Mouse (Mus musculus) hindbrain, embryonic 15.5 days (tissue): ENCODE results near the gene Adamts20. TPM values are rescaled to one million over a fixed set of nuclear protein-coding genes. Genes with fewer than 3 reads are reported as not detected.
"Not testable (repeated sequence)": the region's sequence is repeated elsewhere in the genome, so short reads cannot be mapped to it uniquely, and the experiment has no call there.

Experiments used
- ATAC-seq: fragments of 200-750 bp; cut with Nextera tagmentation; 2 replicates; pipeline ENCODE4 v1.8.0; 2017; ENCODE audit warnings: low read depth, moderate number of reproducible peaks, moderate TSS enrichment; ENCODE audit not compliant: low FRiP score
- H3K27ac ChIP-seq: fragments of 300-500 bp; sonication (generic); replicated peaks from 2 replicates; pipeline ENCODE4 v1.5.1; 2015; ENCODE audit warnings: mild to moderate bottlenecking, inconsistent platforms
- H3K27me3 ChIP-seq: fragments of 300-500 bp; sonication (generic); 2 replicates; pipeline ENCODE4 v1.6.1; 2015; ENCODE audit warnings: control low read depth, inconsistent platforms
- H3K36me3 ChIP-seq: fragments of 300-500 bp; sonication (generic); 2 replicates; pipeline ENCODE4 v1.6.1; 2015; ENCODE audit warnings: control low read depth, inconsistent platforms
- H3K4me1 ChIP-seq: fragments of 300-500 bp; sonication (generic); replicated peaks from 2 replicates; pipeline ENCODE4 v1.6.1; 2015; ENCODE audit warnings: control low read depth, inconsistent platforms
- H3K4me2 ChIP-seq: fragments of 300-500 bp; sonication (generic); 2 replicates; pipeline ENCODE4 v1.6.1; 2015; ENCODE audit warnings: moderate library complexity, mild to moderate bottlenecking, inconsistent platforms
- H3K4me3 ChIP-seq: fragments of 300-500 bp; sonication (generic); 2 replicates; pipeline ENCODE4 v1.5.1; 2015; ENCODE audit warnings: mild to moderate bottlenecking, inconsistent platforms
- H3K9ac ChIP-seq: fragments of 300-500 bp; sonication (generic); 2 replicates; pipeline ENCODE4 v1.6.1; 2015; ENCODE audit warnings: inconsistent platforms
- H3K9me3 ChIP-seq: fragments of 300-500 bp; sonication (generic); 2 replicates; pipeline ENCODE4 v1.6.1; 2016; ENCODE audit warnings: control low read depth, inconsistent platforms
- WGBS: fragments of 180-500 bp; shearing (Covaris S2); methylation state at CpG from one replicate; pipeline ENCODE4 v1.1.7; 2015; 5-methylcytosine and 5-hydroxymethylcytosine counted together
- polyA plus RNA-seq: library from polyadenylated mRNA; unstranded; fragments of >200 nt; fragmentation: Nextera tagmentation; extraction: Ambion mirVana; gene quantifications from 2 replicates; pipeline ENCODE4 v1.2.1, GENCODE M21; 2015

Gene Adamts20
- polyA plus RNA-seq, 1 experiment from 2014 or later, result 4.4 TPM

GRCm38 (mm10) chr15:94404071-94404545, 61.1 kb downstream of the Adamts20 start:
- H3K9me3 ChIP-seq, result no peaks in the 10 kb centered on the region
- 0% methylated on average over 43 of the region's 65 CpGs for whole genome bisulfite sequencing
- H3K4me3 ChIP-seq, result peak overlapping the region; percentile 92
- ATAC-seq, result peak; percentile 95
- H3K4me2 ChIP-seq, result peak overlapping the region; percentile 99
- peak overlapping the region; percentile 79 for H3K9ac ChIP-seq
- peaks cover 11% of the 10 kb centered on the region for H3K4me1 ChIP-seq
- 0 out of 2 replicates have a peak, but pooled peaks cover 3% of the 10 kb centered on the region for H3K27me3 ChIP-seq
- H3K36me3 ChIP-seq, result no peaks in the 10 kb centered on the region
- peak overlapping the region; percentile 74 for H3K27ac ChIP-seq

- WGBS, result 2% methylated on average over 34 of the region's 34 CpGs
- peaks cover 11% of the 10 kb centered on the region for H3K4me1 ChIP-seq
- peak; percentile 54 for ATAC-seq
- H3K27ac ChIP-seq, result peak overlapping the region; percentile 74
- 0 out of 2 replicates have a peak, but pooled peaks cover 3% of the 10 kb centered on the region for H3K27me3 ChIP-seq
- H3K36me3 ChIP-seq, result no peaks in the 10 kb centered on the region
- H3K4me2 ChIP-seq, result peak overlapping the region; percentile 99
- peak overlapping the region; percentile 92 for H3K4me3 ChIP-seq
- peak overlapping the region; percentile 79 for H3K9ac ChIP-seq
- no peaks in the 10 kb centered on the region for H3K9me3 ChIP-seq
Observed at GRCm38 (mm10) chr15:94403461-94404070, 61.7 kb downstream of the Adamts20 start.

- Histone ChIP-seq H3K4me3 (peak overlapping the region; percentile 92), H3K27me3 (0 out of 2 replicates have a peak, but pooled peaks cover 3% of the 10 kb centered on the region), H3K27ac (no peak overlapping the region), H3K36me3 (no peaks in the 10 kb centered on the region), H3K4me1 (peaks cover 11% of the 10 kb centered on the region), H3K4me2 (peak overlapping the region; percentile 99), H3K9ac (peak overlapping the region; percentile 79), H3K9me3 (no peaks in the 10 kb centered on the region)
- peak; percentile 28; the same call in 1 of the 2 replicates for ATAC-seq
- 4% methylated on average over 15 of the region's 15 CpGs for WGBS
Observed at GRCm38 (mm10) chr15:94403018-94403417, 62.2 kb downstream of the Adamts20 start.

GRCm38 (mm10) chr15:94392737-94393136, 72.5 kb downstream of the Adamts20 start:
- Histone ChIP-seq H3K36me3 (no peaks in the 10 kb centered on the region), H3K27ac (no peak overlapping the region), H3K4me3 (no peak overlapping the region), H3K9ac (no peak overlapping the region), H3K27me3 (no peaks in the 10 kb centered on the region), H3K9me3 (no peaks in the 10 kb centered on the region), H3K4me1 (no peaks in the 10 kb centered on the region), H3K4me2 (no peak overlapping the region)
- WGBS, result 49% methylated on average over 7 of the region's 7 CpGs
- ATAC-seq, result no peak

GRCm38 (mm10) chr15:94390127-94390526, 75.1 kb downstream of the Adamts20 start:
- not testable (repeated sequence) for H3K27ac ChIP-seq, H3K9me3 ChIP-seq, ATAC-seq, H3K27me3 ChIP-seq, H3K36me3 ChIP-seq, H3K9ac ChIP-seq, H3K4me3 ChIP-seq, H3K4me1 ChIP-seq, H3K4me2 ChIP-seq
- 73% methylated on average over 2 of the region's 2 CpGs for WGBS

GRCm38 (mm10) chr15:94379425-94379824, 85.8 kb downstream of the Adamts20 start:
- Histone ChIP-seq H3K4me2 (no peak overlapping the region), H3K27me3 (no peaks in the 10 kb centered on the region), H3K9ac (no peak overlapping the region), H3K9me3 (no peaks in the 10 kb centered on the region), H3K4me1 (no peaks in the 10 kb centered on the region), H3K27ac (no peak overlapping the region), H3K36me3 (no peaks in the 10 kb centered on the region), H3K4me3 (no peak overlapping the region)
- 98% methylated on average over 7 of the region's 9 CpGs for WGBS
- ATAC-seq, result no peak

- no peaks in the 10 kb centered on the region for H3K4me1 ChIP-seq
- H3K9ac ChIP-seq, result no peak overlapping the region
- WGBS, result 79% methylated on average over 7 of the region's 7 CpGs
- H3K36me3 ChIP-seq, result no peaks in the 10 kb centered on the region
- H3K4me3 ChIP-seq, result no peak overlapping the region
- no peak overlapping the region for H3K4me2 ChIP-seq
- no peak for ATAC-seq
- H3K9me3 ChIP-seq, result no peaks in the 10 kb centered on the region
- no peak overlapping the region for H3K27ac ChIP-seq
- no peaks in the 10 kb centered on the region for H3K27me3 ChIP-seq
Observed at GRCm38 (mm10) chr15:94372548-94372947, 92.7 kb downstream of the Adamts20 start.

GRCm38 (mm10) chr15:94349052-94349451, 116.2 kb downstream of the Adamts20 start:
- Histone ChIP-seq H3K9ac (no peak overlapping the region), H3K4me3 (no peak overlapping the region), H3K36me3 (peaks cover under 1% of the 10 kb centered on the region; the same call in 1 of the 2 replicates), H3K9me3 (no peaks in the 10 kb centered on the region), H3K4me2 (no peak overlapping the region), H3K4me1 (no peaks in the 10 kb centered on the region), H3K27me3 (no peaks in the 10 kb centered on the region), H3K27ac (no peak overlapping the region)
- no peak for ATAC-seq
- WGBS, result 93% methylated on average over 18 of the region's 18 CpGs

GRCm38 (mm10) chr15:94344317-94344716, 120.9 kb downstream of the Adamts20 start:
- no peak for ATAC-seq
- Histone ChIP-seq H3K36me3 (peaks cover 5% of the 10 kb centered on the region; the same call in 1 of the 2 replicates), H3K9ac (no peak overlapping the region), H3K27ac (no peak overlapping the region), H3K4me1 (no peaks in the 10 kb centered on the region), H3K4me2 (no peak overlapping the region), H3K9me3 (no peaks in the 10 kb centered on the region), H3K4me3 (no peak overlapping the region), H3K27me3 (no peaks in the 10 kb centered on the region)
- WGBS, result 94% methylated on average over 5 of the region's 5 CpGs

GRCm38 (mm10) chr15:94342365-94342764, 122.9 kb downstream of the Adamts20 start:
- 60% methylated on average over 10 of the region's 10 CpGs for WGBS
- Histone ChIP-seq H3K4me3 (no peak overlapping the region), H3K27ac (no peak overlapping the region), H3K9me3 (no peaks in the 10 kb centered on the region), H3K4me1 (no peaks in the 10 kb centered on the region), H3K4me2 (no peak overlapping the region), H3K27me3 (no peaks in the 10 kb centered on the region), H3K36me3 (peaks cover 5% of the 10 kb centered on the region; the same call in 1 of the 2 replicates), H3K9ac (no peak overlapping the region)
- ATAC-seq, result no peak

GRCm38 (mm10) chr15:94339011-94339410, 126.2 kb downstream of the Adamts20 start:
- no peak overlapping the region for H3K9ac ChIP-seq
- no peaks in the 10 kb centered on the region for H3K27me3 ChIP-seq
- WGBS, result 94% methylated on average over 8 of the region's 8 CpGs
- H3K27ac ChIP-seq, result no peak overlapping the region
- no peaks in the 10 kb centered on the region for H3K4me1 ChIP-seq
- H3K9me3 ChIP-seq, result no peaks in the 10 kb centered on the region
- no peak overlapping the region for H3K4me3 ChIP-seq
- no peak for ATAC-seq
- no peak overlapping the region for H3K4me2 ChIP-seq
- peaks cover 4% of the 10 kb centered on the region; the same call in 1 of the 2 replicates for H3K36me3 ChIP-seq

GRCm38 (mm10) chr15:94334586-94334985, 130.6 kb downstream of the Adamts20 start:
- Histone ChIP-seq H3K9me3 (no peaks in the 10 kb centered on the region), H3K27ac (no peak overlapping the region), H3K27me3 (no peaks in the 10 kb centered on the region), H3K4me1 (no peaks in the 10 kb centered on the region), H3K9ac (no peak overlapping the region), H3K4me3 (no peak overlapping the region), H3K4me2 (no peak overlapping the region), H3K36me3 (no peaks in the 10 kb centered on the region)
- 62% methylated on average over 10 of the region's 10 CpGs for WGBS
- no peak for ATAC-seq
